Mouse (Mus musculus) myocyte (in vitro differentiated cells): ENCODE data around the gene Ifnar2.

Source experiments
- CEBPB ChIP-seq: IDR thresholded peaks from 2 replicates; pipeline ENCODE4 v1.6.1; 2011; ENCODE audit warnings: mild to moderate bottlenecking, moderate library complexity; ENCODE audit not compliant: poor library complexity, insufficient read depth, severe bottlenecking
- E2F4 ChIP-seq: IDR thresholded peaks from one replicate; pipeline ENCODE4 v1.6.1; 2011; ENCODE audit warnings: mild to moderate bottlenecking, control low read depth, moderate library complexity; ENCODE audit not compliant: insufficient read depth
- MAX ChIP-seq: IDR thresholded peaks from one replicate; pipeline ENCODE4 v1.6.1; 2011; ENCODE audit warnings: low read depth, mild to moderate bottlenecking, control low read depth
- MYOD1 ChIP-seq, 3 experiments: IDR thresholded peaks; one replicate each; pipeline ENCODE4 v1.6.1; 2011; ENCODE audit warnings: control low read depth in 2 of 3, low read depth in 2 of 3, mild to moderate bottlenecking in 2 of 3, moderate library complexity in 1 of 3; ENCODE audit not compliant: insufficient read length in 2 of 3, control insufficient read depth in 1 of 3
- MYOG ChIP-seq, 3 experiments: IDR thresholded peaks; one replicate each; pipeline ENCODE4 v1.6.1; 2011; ENCODE audit warnings: control low read depth in 2 of 3, low read depth in 2 of 3, mild to moderate bottlenecking in 2 of 3; ENCODE audit not compliant: insufficient read length in 2 of 3, control insufficient read depth in 1 of 3, insufficient read depth in 1 of 3
- POLR2A ChIP-seq: IDR thresholded peaks from one replicate; pipeline ENCODE4 v1.6.1; 2011; ENCODE audit warnings: low read depth, mild to moderate bottlenecking, control low read depth, moderate library complexity; ENCODE audit not compliant: insufficient read length
- POLR2AphosphoS2 ChIP-seq: IDR thresholded peaks from one replicate; pipeline ENCODE4 v1.6.1; 2011; ENCODE audit warnings: low read depth, control low read depth; ENCODE audit not compliant: insufficient read length
- REST ChIP-seq: IDR thresholded peaks from one replicate; pipeline ENCODE4 v1.6.1; 2011; ENCODE audit warnings: mild to moderate bottlenecking, control low read depth, moderate library complexity; ENCODE audit not compliant: insufficient read depth, insufficient read length
- SRF ChIP-seq: IDR thresholded peaks from one replicate; pipeline ENCODE4 v1.6.1; 2011; ENCODE audit warnings: low read depth; ENCODE audit not compliant: control insufficient read depth, insufficient read length
- TCF12 ChIP-seq: IDR thresholded peaks from one replicate; pipeline ENCODE4 v1.6.1; 2011; ENCODE audit warnings: mild to moderate bottlenecking, control low read depth; ENCODE audit not compliant: poor library complexity, insufficient read depth, severe bottlenecking
- TCF3 ChIP-seq: IDR thresholded peaks from one replicate; pipeline ENCODE4 v1.6.1; 2011; ENCODE audit warnings: low read depth, control low read depth; ENCODE audit not compliant: insufficient read length
- USF1 ChIP-seq: IDR thresholded peaks from one replicate; pipeline ENCODE4 v1.6.1; 2011; ENCODE audit warnings: low read depth, mild to moderate bottlenecking, control low read depth, moderate library complexity

DNA sequence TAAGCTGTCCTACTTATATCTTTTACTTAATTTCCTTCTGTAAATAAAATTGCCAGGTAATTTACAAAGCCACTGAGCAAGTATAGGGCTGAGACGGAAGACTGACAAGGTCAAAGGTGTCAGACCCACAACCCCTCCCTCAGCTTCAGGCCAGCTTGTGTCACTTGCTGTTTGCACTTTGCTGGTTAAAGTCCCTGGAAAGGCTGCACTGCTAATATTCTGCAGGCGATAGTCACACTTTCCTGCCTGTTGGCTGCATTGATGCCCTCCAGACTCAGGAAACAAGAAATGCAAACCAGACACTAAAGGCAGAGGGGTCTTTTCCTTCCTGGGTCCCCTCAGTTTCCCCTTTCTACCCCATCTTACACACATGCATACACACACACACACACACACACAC is 10.6 kb upstream of the Ifnar2 start:
- TF ChIP-seq E2F4, result no peak
- no peak for TF ChIP-seq POLR2AphosphoS2
- TF ChIP-seq POLR2A, result no peak
- no peak for TF ChIP-seq MAX
- no peak for TF ChIP-seq USF1
- no peak for TF ChIP-seq TCF12
- no peak for TF ChIP-seq CEBPB
- TF ChIP-seq TCF3, result no peak
- TF ChIP-seq SRF, result no peak
- no peak for TF ChIP-seq REST
- TF ChIP-seq MYOD1 (IDR thresholded peaks at IDR 0.05; ENCODE audit: control insufficient read depth in 1 of 3, insufficient read length in 2 of 3, low read depth in 2 of 3), result no peak
- no peak for TF ChIP-seq MYOG (IDR thresholded peaks at IDR 0.05; ENCODE audit: control insufficient read depth in 1 of 3, insufficient read depth in 1 of 3, insufficient read length in 2 of 3, low read depth in 2 of 3)
